Mouse (Mus musculus) kidney, adult 2 months (tissue): ENCODE data around the gene Hoxa11. TPM values are rescaled to one million over a fixed set of nuclear protein-coding genes. Genes with fewer than 3 reads are reported as not detected.

ENCODE experiments used
- DNase-seq: peaks from one replicate; pipeline ENCODE4 v3.0.0; 2021
- H3K27ac ChIP-seq: fragments of 200-500 bp; 2 replicates; pipeline ENCODE4 v1.5.1; 2012; ENCODE audit warnings: low read depth, low read length, control low read depth, inconsistent platforms; ENCODE audit not compliant: insufficient read depth
- H3K27me3 ChIP-seq: fragments of 200-500 bp; replicated peaks from 2 replicates; pipeline ENCODE4 v1.6.1; 2012; ENCODE audit warnings: mild to moderate bottlenecking, moderate library complexity, low read length, inconsistent platforms; ENCODE audit not compliant: control insufficient read depth, insufficient read depth
- H3K36me3 ChIP-seq: fragments of 200-500 bp; 2 replicates; pipeline ENCODE4 v1.6.1; 2012; ENCODE audit warnings: mild to moderate bottlenecking, moderate library complexity, low read length, inconsistent platforms; ENCODE audit not compliant: control insufficient read depth, insufficient read depth
- H3K4me1 ChIP-seq: fragments of 200-500 bp; 2 replicates; pipeline ENCODE4 v1.6.1; 2011; ENCODE audit warnings: low read length; ENCODE audit not compliant: control insufficient read depth, insufficient read depth
- H3K4me3 ChIP-seq: fragments of 200-500 bp; 2 replicates; pipeline ENCODE4 v1.5.1; 2011; ENCODE audit warnings: mild to moderate bottlenecking, low read depth, low read length, control low read depth; ENCODE audit not compliant: insufficient read depth
- CTCF ChIP-seq: fragments of 200-500 bp; conservative IDR thresholded peaks from 2 replicates; pipeline ENCODE4 v1.5.1; 2011; ENCODE audit warnings: low read depth, mild to moderate bottlenecking, control low read depth, low read length, moderate library complexity, mixed read lengths; ENCODE audit not compliant: insufficient read depth, insufficient read length
- POLR2A ChIP-seq: fragments of 200-500 bp; IDR thresholded peaks from one replicate; pipeline ENCODE4 v1.6.1; 2011; ENCODE audit warnings: low read depth, low read length, control low read depth
- WGBS: fragments of 180-500 bp; shearing (Covaris S2); methylation state at CpG from one replicate; pipeline ENCODE4 v1.1.7; 2018; 5-methylcytosine and 5-hydroxymethylcytosine counted together
- polyA plus RNA-seq: library from polyadenylated mRNA; depleted of rRNA; stranded (reverse); fragments of >200 nt; gene quantifications from 2 replicates; pipeline ENCODE4 v1.2.3, GENCODE M21; 2012

Gene Hoxa11
- polyA plus RNA-seq, 1 experiment, result 3.7 TPM

- Histone ChIP-seq H3K4me3 (no peak overlapping the region), H3K27me3 (peaks cover 25% of the 10 kb centered on the region), H3K4me1 (no peaks in the 10 kb centered on the region), H3K27ac (no peak overlapping the region), H3K36me3 (no peaks in the 10 kb centered on the region)
- WGBS, result 5% methylated on average over 25 of the region's 25 CpGs
- TF ChIP-seq POLR2A (no peak), CTCF (no peak)
- DNase-seq, result no peak
Observed at GRCm38 (mm10) chr6:52259081-52259790, 13.6 kb upstream of the Hoxa11 start.

GRCm38 (mm10) chr6:52256956-52257355 is 11.3 kb upstream of the Hoxa11 start:
- Histone ChIP-seq H3K27me3 (peaks cover 23% of the 10 kb centered on the region), H3K4me3 (no peak overlapping the region), H3K36me3 (no peaks in the 10 kb centered on the region), H3K27ac (no peak overlapping the region), H3K4me1 (no peaks in the 10 kb centered on the region)
- 2% methylated on average over 6 of the region's 6 CpGs for WGBS
- TF ChIP-seq CTCF (peak; percentile 90), POLR2A (no peak)
- peak; percentile 88 for DNase-seq

GRCm38 (mm10) chr6:52253511-52254500 is 8.2 kb upstream of the Hoxa11 start:
- H3K4me1 ChIP-seq, result no peaks in the 10 kb centered on the region
- H3K27ac ChIP-seq, result no peak overlapping the region
- no peak for TF ChIP-seq POLR2A
- no peak for TF ChIP-seq CTCF
- H3K27me3 ChIP-seq, result peaks cover 5% of the 10 kb centered on the region; the same call in 1 of the 2 replicates
- no peak overlapping the region for H3K4me3 ChIP-seq
- no peaks in the 10 kb centered on the region for H3K36me3 ChIP-seq
- peak; percentile 37 for DNase-seq
- 13% methylated on average over 59 of the region's 59 CpGs for WGBS

- no peaks in the 10 kb centered on the region for H3K36me3 ChIP-seq
- WGBS, result 42% methylated on average over 35 of the region's 35 CpGs
- no peaks in the 10 kb centered on the region for H3K4me1 ChIP-seq
- TF ChIP-seq POLR2A (no peak), CTCF (no peak)
- H3K27ac ChIP-seq, result no peak overlapping the region
- no peak overlapping the region for H3K4me3 ChIP-seq
- peak; percentile 4 for DNase-seq
- H3K27me3 ChIP-seq, result peaks cover 5% of the 10 kb centered on the region; the same call in 1 of the 2 replicates
Observed at GRCm38 (mm10) chr6:52252775-52253376, 7.3 kb upstream of the Hoxa11 start.

GRCm38 (mm10) chr6:52252016-52252774 is 6.6 kb upstream of the Hoxa11 start:
- H3K4me3 ChIP-seq, result no peak overlapping the region
- peaks cover 5% of the 10 kb centered on the region; the same call in 1 of the 2 replicates for H3K27me3 ChIP-seq
- WGBS, result 80% methylated on average over 24 of the region's 24 CpGs
- H3K27ac ChIP-seq, result no peak overlapping the region
- no peak for DNase-seq
- TF ChIP-seq POLR2A, result no peak
- no peak for TF ChIP-seq CTCF
- no peaks in the 10 kb centered on the region for H3K4me1 ChIP-seq
- no peaks in the 10 kb centered on the region for H3K36me3 ChIP-seq

- TF ChIP-seq POLR2A, result no peak
- no peak for TF ChIP-seq CTCF
- Histone ChIP-seq H3K36me3 (no peaks in the 10 kb centered on the region), H3K4me3 (no peak overlapping the region), H3K27ac (no peak overlapping the region), H3K27me3 (peaks cover 5% of the 10 kb centered on the region; the same call in 1 of the 2 replicates), H3K4me1 (no peaks in the 10 kb centered on the region)
- no peak for DNase-seq
- WGBS, result 83% methylated on average over 7 of the region's 7 CpGs
Observed at GRCm38 (mm10) chr6:52251177-52251879, 5.7 kb upstream of the Hoxa11 start.
